Mouse (Mus musculus) ES-E14 (cell line): ENCODE data around the gene H2-Q10. TPM values are rescaled to one million over a fixed set of nuclear protein-coding genes. Genes with fewer than 3 reads are reported as not detected.
"Not testable (repeated sequence)": the region's sequence is repeated elsewhere in the genome, so short reads cannot be mapped to it uniquely, and the experiment has no call there.

Experiments used
- DNase-seq: peaks from one replicate; pipeline ENCODE4 v3.0.0-alpha.2; 2013; ENCODE audit warnings: low read depth, low spot score
- H3K27ac ChIP-seq: 2 replicates; pipeline ENCODE4 v1.5.1; 2012; ENCODE audit warnings: low read depth, mild to moderate bottlenecking, low read length, moderate library complexity, mixed read lengths; ENCODE audit not compliant: poor library complexity, insufficient read depth, severe bottlenecking
- H3K36me3 ChIP-seq: 2 replicates; pipeline ENCODE4 v1.6.1; 2012; ENCODE audit warnings: mild to moderate bottlenecking, low read length, moderate library complexity, mixed read lengths; ENCODE audit not compliant: control insufficient read depth, poor library complexity, insufficient read depth, severe bottlenecking
- H3K4me1 ChIP-seq, 2 experiments: fragments of 150-350 bp in 1 of 2; sonication (generic) in 1 of 2; 2 replicates each; pipeline ENCODE4 v1.6.1; 2012; ENCODE audit warnings: low read length in 2 of 2, mild to moderate bottlenecking in 1 of 2, mixed read lengths in 1 of 2; ENCODE audit not compliant: control insufficient read depth in 2 of 2, insufficient read depth in 2 of 2, poor library complexity in 1 of 2
- H3K4me3 ChIP-seq, 2 experiments: fragments of 150-350 bp in 1 of 2; sonication (generic) in 1 of 2; 2 replicates each; pipeline ENCODE4 v1.5.1; 2012; ENCODE audit warnings: low read length in 2 of 2, low read depth in 1 of 2, mild to moderate bottlenecking in 1 of 2, mixed read lengths in 1 of 2; ENCODE audit not compliant: insufficient read depth in 1 of 2, poor library complexity in 1 of 2, severe bottlenecking in 1 of 2
- H3K9ac ChIP-seq: 2 replicates; pipeline ENCODE4 v1.6.1; 2012; ENCODE audit warnings: low read depth, mild to moderate bottlenecking, low read length, mixed read lengths; ENCODE audit not compliant: poor library complexity, insufficient read depth, severe bottlenecking
- H3K9me3 ChIP-seq: fragments of 150-350 bp; sonication (generic); 2 replicates; pipeline ENCODE4 v1.6.1; 2012; ENCODE audit warnings: low read depth, mild to moderate bottlenecking, low read length; ENCODE audit not compliant: control insufficient read depth, insufficient read depth
- CHD2 ChIP-seq: IDR thresholded peaks from 2 replicates; pipeline ENCODE4 v1.6.1; 2014; ENCODE audit warnings: mild to moderate bottlenecking, low read depth, low read length, inconsistent platforms
- HCFC1 ChIP-seq: IDR thresholded peaks from 2 replicates; pipeline ENCODE4 v1.6.1; 2012; ENCODE audit warnings: low read length, inconsistent platforms, borderline replicate concordance; ENCODE audit not compliant: insufficient read depth
- MAFK ChIP-seq: IDR thresholded peaks from 2 replicates; pipeline ENCODE4 v1.6.1; 2014; ENCODE audit warnings: mild to moderate bottlenecking, low read depth, low read length, inconsistent platforms; ENCODE audit not compliant: insufficient read depth
- ZC3H11A ChIP-seq: IDR thresholded peaks from 2 replicates; pipeline ENCODE4 v1.6.1; 2012; ENCODE audit warnings: low read depth, mild to moderate bottlenecking, inconsistent platforms, low read length, borderline replicate concordance
- ZNF384 ChIP-seq: IDR thresholded peaks from 2 replicates; pipeline ENCODE4 v1.6.1; 2012; ENCODE audit warnings: low read depth, low read length, inconsistent platforms
- in situ Hi-C, 2 experiments: fragments of 600-800 bp; cut with MboI; formaldehyde crosslinking; loops; one replicate each; pipeline ENCODE4 v1.15.1; 2025; ENCODE audit warnings: low sequenced_read_pairs in 2 of 2, inconsistent platforms in 1 of 2; ENCODE audit not compliant: unreplicated experiment in 2 of 2
- total RNA-seq: library from RNA; depleted of rRNA; stranded (reverse); fragments of 300-350 nt; gene quantifications from 2 replicates; pipeline ENCODE4 v1.2.3, GENCODE M21; 2012

Gene H2-Q10
- total RNA-seq, 1 experiment: 2.1 TPM

GRCm38 (mm10) chr17:35465651-35466050, 4.2 kb upstream of the H2-Q10 start:
- H3K4me3 ChIP-seq, H3K9ac ChIP-seq, H3K9me3 ChIP-seq, in situ Hi-C loops, H3K27ac ChIP-seq, H3K36me3 ChIP-seq, H3K4me1 ChIP-seq: not testable (repeated sequence)
- DNase-seq: peak; percentile 74
- 0 out of 2 replicates have a peak, but pooled peaks have one; percentile 53 for TF ChIP-seq ZC3H11A

GRCm38 (mm10) chr17:35468936-35469335, 953 bp upstream of the H2-Q10 start:
- H3K36me3 ChIP-seq, H3K27ac ChIP-seq, H3K9me3 ChIP-seq, H3K4me3 ChIP-seq, DNase-seq, H3K4me1 ChIP-seq, H3K9ac ChIP-seq, in situ Hi-C loops: not testable (repeated sequence)

DNA sequence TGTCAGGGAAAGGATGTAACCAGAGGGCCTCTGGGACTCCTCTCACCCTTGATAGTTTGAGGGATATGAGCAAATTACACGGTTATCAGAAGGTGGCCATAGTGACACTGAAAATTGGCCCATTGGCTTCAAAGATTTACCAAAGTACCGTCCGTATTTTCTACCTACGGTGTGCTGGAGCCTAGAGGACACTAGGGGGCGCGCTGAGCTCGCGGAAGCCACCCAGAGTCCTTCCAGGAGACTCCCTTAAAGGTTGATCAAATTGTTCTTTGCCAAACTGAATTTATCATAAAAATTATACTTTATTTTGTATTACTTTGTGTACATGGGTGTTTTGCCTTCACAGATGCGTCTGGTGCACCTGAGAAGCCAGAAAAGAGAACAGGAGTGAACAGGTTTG, 14.2 kb downstream of the H2-Q10 start:
- in situ Hi-C loops: no loop called here
- Histone ChIP-seq H3K4me1 (peaks cover 2 to 14% of the 10 kb centered on the region in 2 experiments; a peak in 3 of 4 replicates), H3K27ac (no peak overlapping the region), H3K4me3 (no peak overlapping the region), H3K36me3 (no peaks in the 10 kb centered on the region), H3K9me3 (no peaks in the 10 kb centered on the region), H3K9ac (peak overlapping the region; percentile 62; the same call in 1 of the 2 replicates)
- TF ChIP-seq ZC3H11A (peak; percentile 90; the same call in 1 of the 2 replicates), ZNF384 (no peak)
- no peak for DNase-seq

- peak; percentile 43; the same call in 1 of the 2 replicates for TF ChIP-seq HCFC1
- TF ChIP-seq CHD2: no peak
- no peak for TF ChIP-seq ZNF384
Measured at GRCm38 (mm10) chr17:35485702-35486101, 15.8 kb downstream of the H2-Q10 start.

GRCm38 (mm10) chr17:35486726-35487125, 16.8 kb downstream of the H2-Q10 start:
- Histone ChIP-seq H3K4me3 (peak overlapping the region in 1 of 2 experiments; percentile 10; a peak in 1 of 4 replicates), H3K27ac (peak overlapping the region; percentile 52), H3K36me3 (no peaks in the 10 kb centered on the region), H3K9ac (peak overlapping the region; percentile 6; the same call in 1 of the 2 replicates), H3K4me1 (peaks cover 2 to 28% of the 10 kb centered on the region in 2 experiments; a peak in 3 of 4 replicates), H3K9me3 (no peaks in the 10 kb centered on the region)
- TF ChIP-seq ZC3H11A: no peak
- no peak for TF ChIP-seq HCFC1
- peak; percentile 58; the same call in 1 of the 2 replicates for TF ChIP-seq ZNF384
- no peak for TF ChIP-seq CHD2
- no peak for TF ChIP-seq MAFK
- in situ Hi-C loops: no loop called here
- no peak for DNase-seq

More at GRCm38 (mm10) chr17:35485702-35486101, 15.8 kb downstream of the H2-Q10 start:
- peak overlapping the region; percentile 78 for H3K27ac ChIP-seq
- H3K9me3 ChIP-seq: no peaks in the 10 kb centered on the region
- no peaks in the 10 kb centered on the region for H3K36me3 ChIP-seq
- peaks cover 2 to 22% of the 10 kb centered on the region in 2 experiments; a peak in 3 of 4 replicates for H3K4me1 ChIP-seq
- H3K9ac ChIP-seq: no peak overlapping the region
- in situ Hi-C loops: no loop called here
- no peak overlapping the region for H3K4me3 ChIP-seq
- DNase-seq: peak; percentile 74
